Mouse (Mus musculus): ENCODE measurements around the gene Cacna1g.

The Cacna1g gene

GRCm38 (mm10) chr11:94481963-94482362, 8.0 kb upstream of the Cacna1g start:
- DNase-seq (ENCODE audit: low read depth, low spot score), result no peak

- no peak for DNase-seq (ENCODE audit: low read depth, low spot score)
Measured at GRCm38 (mm10) chr11:94480382-94480781, 6.4 kb upstream of the Cacna1g start.

GRCm38 (mm10) chr11:94477651-94478050, 3.7 kb upstream of the Cacna1g start:
- DNase-seq (ENCODE audit: low read depth, low spot score), result no peak

- no peak for DNase-seq (ENCODE audit: low read depth, low spot score)
Measured at GRCm38 (mm10) chr11:94475722-94476121, 1.7 kb upstream of the Cacna1g start.

- no peak for DNase-seq (ENCODE audit: low read depth, low spot score)
Measured at GRCm38 (mm10) chr11:94474544-94474910, 529 bp upstream of the Cacna1g start.

GRCm38 (mm10) chr11:94472916-94473706, 887 bp downstream of the Cacna1g start:
- no peak for DNase-seq (ENCODE audit: low read depth, low spot score)

- DNase-seq (ENCODE audit: low read depth, low spot score), result no peak
Measured at GRCm38 (mm10) chr11:94472585-94472915, 1.4 kb downstream of the Cacna1g start.

GRCm38 (mm10) chr11:94471740-94472584, 2.0 kb downstream of the Cacna1g start:
- no peak for DNase-seq (ENCODE audit: low read depth, low spot score)

- DNase-seq (ENCODE audit: low read depth, low spot score), result no peak
Measured at GRCm38 (mm10) chr11:94470391-94470790, 3.6 kb downstream of the Cacna1g start.

GRCm38 (mm10) chr11:94469136-94470064, 4.6 kb downstream of the Cacna1g start:
- DNase-seq (ENCODE audit: low read depth, low spot score), result peak; percentile 37

- DNase-seq (ENCODE audit: low read depth, low spot score), result peak; percentile 91
Measured at GRCm38 (mm10) chr11:94468582-94469064, 5.4 kb downstream of the Cacna1g start.

GRCm38 (mm10) chr11:94466333-94466855, 7.6 kb downstream of the Cacna1g start:
- DNase-seq (ENCODE audit: low read depth, low spot score), result no peak

GRCm38 (mm10) chr11:94464170-94464569, 9.8 kb downstream of the Cacna1g start:
- no peak for DNase-seq (ENCODE audit: low read depth, low spot score)

- no peak for DNase-seq (ENCODE audit: low read depth, low spot score)
Measured at GRCm38 (mm10) chr11:94461856-94462255, 12.1 kb downstream of the Cacna1g start.

GRCm38 (mm10) chr11:94457001-94457400, 17.0 kb downstream of the Cacna1g start:
- DNase-seq (ENCODE audit: low read depth, low spot score), result no peak

- no peak for DNase-seq (ENCODE audit: low read depth, low spot score)
Measured at GRCm38 (mm10) chr11:94456347-94456746, 17.7 kb downstream of the Cacna1g start.

- DNase-seq (ENCODE audit: low read depth, low spot score), result no peak
Measured at GRCm38 (mm10) chr11:94455161-94455820, 18.7 kb downstream of the Cacna1g start.

- DNase-seq (ENCODE audit: low read depth, low spot score), result no peak
Measured at GRCm38 (mm10) chr11:94454756-94455155, 19.2 kb downstream of the Cacna1g start.

GRCm38 (mm10) chr11:94451091-94451773, 22.8 kb downstream of the Cacna1g start:
- no peak for DNase-seq (ENCODE audit: low read depth, low spot score)

- no peak for DNase-seq (ENCODE audit: low read depth, low spot score)
Measured at GRCm38 (mm10) chr11:94449886-94450285, 24.1 kb downstream of the Cacna1g start.

All from R1 (cell line).